Mouse (Mus musculus) liver, embryonic 11.5 days (tissue): ENCODE measurements around the gene Senp2. TPM values are rescaled to one million over a fixed set of nuclear protein-coding genes. Genes with fewer than 3 reads are reported as not detected.

Experiments
- ATAC-seq: fragments of 200-750 bp; cut with Nextera tagmentation; replicated peaks from 2 replicates; pipeline ENCODE4 v1.8.0; 2017; ENCODE audit warnings: moderate number of reproducible peaks, mild to moderate bottlenecking, moderate TSS enrichment, moderate library complexity; ENCODE audit not compliant: low FRiP score
- DNase-seq: peaks from one replicate; pipeline ENCODE4 v3.0.0-alpha.2; 2017; ENCODE audit warnings: low spot score
- H3K27ac ChIP-seq: fragments of 300-500 bp; sonication (generic); 2 replicates; pipeline ENCODE4 v1.5.1; 2014; ENCODE audit warnings: mild to moderate bottlenecking, low read depth, low read length, control low read depth
- H3K27me3 ChIP-seq: fragments of 300-500 bp; sonication (generic); replicated peaks from 2 replicates; pipeline ENCODE4 v1.6.1; 2014; ENCODE audit warnings: low read length, mixed read lengths; ENCODE audit not compliant: control insufficient read depth, insufficient read depth
- H3K36me3 ChIP-seq: fragments of 300-500 bp; sonication (generic); 2 replicates; pipeline ENCODE4 v1.6.1; 2014; ENCODE audit warnings: mild to moderate bottlenecking, low read length, moderate library complexity, mixed read lengths; ENCODE audit not compliant: control insufficient read depth, insufficient read depth
- H3K4me1 ChIP-seq: fragments of 300-500 bp; sonication (generic); replicated peaks from 2 replicates; pipeline ENCODE4 v1.6.1; 2014; ENCODE audit warnings: low read length, mixed read lengths; ENCODE audit not compliant: control insufficient read depth, insufficient read depth
- H3K4me2 ChIP-seq: fragments of 300-500 bp; sonication (generic); 2 replicates; pipeline ENCODE4 v1.6.1; 2014; ENCODE audit warnings: mild to moderate bottlenecking, control low read depth, moderate library complexity
- H3K4me3 ChIP-seq: fragments of 300-500 bp; sonication (generic); 2 replicates; pipeline ENCODE4 v1.5.1; 2014; ENCODE audit warnings: low read depth, low read length, control low read depth
- H3K9ac ChIP-seq: fragments of 300-500 bp; sonication (generic); 2 replicates; pipeline ENCODE4 v1.6.1; 2014; ENCODE audit warnings: low read depth, low read length, control low read depth
- H3K9me3 ChIP-seq: fragments of 300-500 bp; sonication (generic); 2 replicates; pipeline ENCODE4 v1.6.1; 2016; ENCODE audit warnings: low read length, inconsistent platforms, mixed read lengths; ENCODE audit not compliant: control insufficient read depth
- WGBS: fragments of 180-500 bp; shearing (Covaris S2); extraction: QIAGEN DNeasy Blood & Tissue Kit; methylation state at CpG from one replicate; pipeline ENCODE4 v1.1.7; 2014; 5-methylcytosine and 5-hydroxymethylcytosine counted together
- polyA plus RNA-seq: library from polyadenylated mRNA; unstranded; fragments of >200 nt; fragmentation: Nextera tagmentation; extraction: Ambion mirVana; gene quantifications from 2 replicates; pipeline ENCODE4 v1.2.1, GENCODE M21; 2014

Gene Senp2
- polyA plus RNA-seq, 1 experiment from 2014 or later: 65.1 TPM

DNA sequence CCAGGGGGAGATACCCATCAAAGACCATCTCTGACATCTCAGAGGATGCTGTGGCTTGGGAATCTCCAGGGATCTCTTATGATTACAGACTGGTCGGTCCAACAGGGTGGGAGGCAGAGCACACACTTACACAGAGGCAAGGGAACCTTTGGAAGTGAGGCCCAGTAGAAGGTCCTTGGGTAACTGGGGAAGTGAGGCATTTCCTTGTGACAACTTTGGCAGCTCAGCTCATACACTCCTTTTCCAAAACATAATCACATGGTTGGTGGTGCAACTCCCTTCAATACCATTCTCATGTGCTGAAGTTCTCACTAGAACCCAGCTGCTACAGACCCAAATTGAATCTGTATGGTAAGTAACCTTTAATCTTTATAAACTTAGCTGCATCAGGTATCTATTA is 86.5 kb downstream of the Senp2 start:
- no peak overlapping the region for H3K4me2 ChIP-seq
- H3K9ac ChIP-seq: no peak overlapping the region
- no peak overlapping the region for H3K27ac ChIP-seq
- H3K27me3 ChIP-seq: no peaks in the 10 kb centered on the region
- WGBS: 64% methylated on average over 1 of the region's 1 CpGs
- H3K9me3 ChIP-seq: no peaks in the 10 kb centered on the region
- 0 out of 2 replicates have a peak, but pooled peaks cover 5% of the 10 kb centered on the region for H3K4me1 ChIP-seq
- ATAC-seq (no peak), DNase-seq (no peak)
- no peak overlapping the region for H3K4me3 ChIP-seq
- H3K36me3 ChIP-seq: no peaks in the 10 kb centered on the region

GRCm38 (mm10) chr16:22097659-22098058 is 88.4 kb downstream of the Senp2 start:
- Histone ChIP-seq H3K27me3 (no peaks in the 10 kb centered on the region), H3K9me3 (no peaks in the 10 kb centered on the region), H3K4me3 (no peak overlapping the region), H3K4me2 (no peak overlapping the region), H3K4me1 (0 out of 2 replicates have a peak, but pooled peaks cover 5% of the 10 kb centered on the region), H3K36me3 (no peaks in the 10 kb centered on the region), H3K9ac (no peak overlapping the region), H3K27ac (no peak overlapping the region)
- DNase-seq (no peak), ATAC-seq (no peak)
- WGBS: 65% methylated on average over 7 of the region's 7 CpGs

Other genes starting within 250 kb of the Senp2 start
- gene Ehhadh, start 221.7 kb upstream of the Senp2 start, polyA plus RNA-seq: 5.3 and 6.7 TPM in 2 replicates
- gene Map3k13, start 215.1 kb upstream of the Senp2 start, polyA plus RNA-seq: 0.55 and 0.59 TPM in 2 replicates
- 50.9 and 51.5 TPM in 2 replicates for gene Tmem41a, start 61.9 kb upstream of the Senp2 start, polyA plus RNA-seq
- gene Liph, start 13.8 kb upstream of the Senp2 start, polyA plus RNA-seq: 1.5 and 2.3 TPM in 2 replicates
- 75.1 and 77.1 TPM in 2 replicates for gene Igf2bp2, start 153.8 kb downstream of the Senp2 start, polyA plus RNA-seq